Mouse (Mus musculus) layer of hippocampus, adult 18-20 months (tissue): ENCODE results near the gene Col4a4. TPM values are rescaled to one million over a fixed set of nuclear protein-coding genes. Genes with fewer than 3 reads are reported as not detected.

ENCODE experiments used
- DNase-seq, 2 experiments: peaks; one replicate each; pipeline ENCODE4 v3.0.0; 2022; ENCODE audit warnings: low spot score in 2 of 2
- total RNA-seq, 2 experiments: library from RNA; stranded (reverse); gene quantifications; 2 replicates each; pipeline ENCODE4 v1.2.3; 2021

Gene Col4a4
- total RNA-seq, 2 experiments from 2014 or later, result 0.52 to 1.0 TPM

GRCm38 (mm10) chr1:82429061-82429460 is 157.6 kb downstream of the Col4a4 start:
- no peak for DNase-seq

GRCm38 (mm10) chr1:82427729-82428128 is 158.9 kb downstream of the Col4a4 start:
- DNase-seq, result no peak

GRCm38 (mm10) chr1:82415641-82416040 is 171.0 kb downstream of the Col4a4 start:
- no peak for DNase-seq

- no peak for DNase-seq
These were observed 172.1 kb downstream of the Col4a4 start for GRCm38 (mm10) chr1:82414434-82415045.

GRCm38 (mm10) chr1:82412085-82412484 is 174.6 kb downstream of the Col4a4 start:
- DNase-seq, result no peak

- DNase-seq, result no peak
These were observed 175.1 kb downstream of the Col4a4 start for GRCm38 (mm10) chr1:82411521-82411920.

- no peak for DNase-seq
These were observed 176.1 kb downstream of the Col4a4 start for GRCm38 (mm10) chr1:82410548-82410947.

- DNase-seq, result no peak
These were observed 177.4 kb downstream of the Col4a4 start for GRCm38 (mm10) chr1:82409271-82409670.

- DNase-seq, result no peak
These were observed 178.9 kb downstream of the Col4a4 start for GRCm38 (mm10) chr1:82407786-82408185.

Other genes with a start within 250 kb of the Col4a4 start
- gene Col4a3, start 72 bp upstream of the Col4a4 start, total RNA-seq, result under 1 TPM; 0.22 to 0.30 TPM
- gene Mff, start 138.0 kb upstream of the Col4a4 start, total RNA-seq, result 100 to 1,000 TPM; 228 to 243 TPM
- gene Tm4sf20, start 181.6 kb upstream of the Col4a4 start, total RNA-seq, result not detected
- not detected for gene Gm47791, start 184.4 kb upstream of the Col4a4 start, total RNA-seq